Mouse (Mus musculus) kidney, postnatal 36 days (tissue): ENCODE measurements around the gene St6gal1.
"Not testable (repeated sequence)": the region's sequence is repeated elsewhere in the genome, so short reads cannot be mapped to it uniquely, and the experiment has no call there.

ENCODE experiments used
- DNase-seq, 2 experiments: peaks; one replicate each; pipeline ENCODE4 v3.0.0; 2021 to 2022; ENCODE audit warnings: mixed read lengths in 2 of 2

The St6gal1 gene

DNA sequence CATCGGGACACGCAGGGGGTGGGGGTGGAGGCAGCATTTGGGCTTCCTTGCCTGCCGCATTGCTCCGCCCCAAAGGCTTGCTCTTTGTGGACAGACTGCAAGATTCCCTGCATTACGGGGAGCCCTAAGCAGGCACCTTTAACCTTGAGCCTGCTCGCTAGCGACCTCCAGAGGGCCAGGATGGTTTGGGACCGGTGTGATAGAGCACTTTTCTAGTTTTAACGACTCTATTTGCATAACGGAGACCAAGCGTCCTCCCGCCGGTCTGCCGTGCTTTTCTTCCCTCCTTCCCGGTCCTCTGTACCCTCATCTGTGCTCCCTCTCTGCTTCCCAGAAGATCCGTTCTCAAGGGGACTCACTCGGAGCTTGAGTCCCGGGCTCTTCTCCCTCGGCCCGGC, at the start of gene St6gal1:
Gene St6gal1, plus strand, starts transcription at position 70 of the 398 bp plus-strand sequence.
- peak; percentile 77 to 89 for DNase-seq

DNA sequence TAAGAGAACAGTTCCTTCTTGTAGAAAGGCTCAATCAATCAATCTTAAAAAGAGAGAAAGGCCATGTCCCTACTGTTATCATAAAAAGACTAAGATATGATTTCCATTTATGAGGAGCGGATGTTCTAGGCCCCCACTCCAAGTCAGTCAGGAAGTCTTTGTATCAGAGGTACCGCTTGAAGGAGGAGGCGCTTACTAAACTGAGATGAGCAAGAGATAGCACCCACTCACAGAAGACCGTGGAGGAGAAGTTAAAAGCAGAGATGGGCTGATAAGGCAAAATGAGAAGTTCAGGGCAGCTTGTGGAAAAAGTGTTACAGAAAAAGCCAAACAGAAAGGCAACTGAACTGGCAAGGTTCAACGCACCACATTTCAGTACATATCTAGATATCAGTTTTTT, 49.7 kb upstream of the St6gal1 start:
- DNase-seq: no peak

DNA sequence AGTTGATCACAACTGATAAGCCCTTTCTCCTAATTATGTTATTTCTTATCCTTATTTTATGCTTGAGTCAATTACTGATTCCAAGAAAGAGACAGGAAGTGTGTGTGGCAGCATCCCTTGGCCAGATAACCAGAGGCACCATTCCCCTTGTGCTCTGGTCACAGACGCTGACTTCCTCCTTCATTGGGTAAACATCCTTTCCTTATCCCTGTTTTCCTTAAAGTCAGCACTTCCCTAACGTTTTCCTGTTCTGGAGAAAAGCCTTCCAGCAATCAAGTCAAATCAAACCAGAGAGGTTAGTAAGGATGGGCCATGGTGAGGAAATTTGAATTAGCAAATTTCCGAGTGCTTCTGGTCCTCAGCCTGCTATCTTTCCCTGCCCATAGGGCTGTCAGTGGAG, 48.6 kb upstream of the St6gal1 start:
- DNase-seq: no peak

DNA sequence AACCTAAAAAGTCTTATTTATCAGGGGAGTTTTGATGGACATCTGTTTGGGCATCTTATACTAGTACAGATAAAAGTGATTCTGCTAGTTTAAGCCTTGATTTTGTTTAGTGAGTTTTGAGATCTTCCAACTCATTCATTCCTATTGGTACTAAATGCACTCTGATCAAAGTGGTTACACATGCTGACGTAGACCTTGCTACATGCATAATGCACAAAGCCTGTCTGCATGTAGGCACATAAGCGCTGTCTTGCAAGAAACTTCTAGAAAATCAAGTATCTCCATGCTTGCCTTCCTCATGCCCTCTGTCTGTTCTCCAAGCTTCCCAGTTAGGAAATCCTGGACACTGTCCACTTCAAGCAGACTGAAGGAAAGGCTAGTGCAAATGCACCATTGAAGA, 46.7 kb upstream of the St6gal1 start:
- DNase-seq: no peak

DNA sequence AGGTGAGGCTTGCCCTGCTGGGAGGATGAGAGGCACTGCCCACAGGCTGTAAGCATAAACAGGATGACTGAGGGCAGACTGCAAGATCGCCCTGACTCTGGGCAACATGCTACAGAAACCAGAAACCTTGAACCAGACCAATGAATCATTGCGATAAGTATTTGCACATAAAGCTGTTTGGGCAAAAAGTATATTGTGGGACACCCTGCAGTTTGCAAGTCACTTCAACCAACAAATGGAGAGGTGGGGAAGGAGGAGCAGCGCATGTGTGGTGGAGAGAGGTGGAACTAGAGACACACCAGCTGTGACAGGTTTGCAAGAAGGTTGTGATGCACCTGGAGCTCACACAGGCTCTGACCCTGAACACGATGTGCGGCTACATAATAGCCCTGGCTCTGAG, 45.7 kb upstream of the St6gal1 start:
- no peak for DNase-seq

DNA sequence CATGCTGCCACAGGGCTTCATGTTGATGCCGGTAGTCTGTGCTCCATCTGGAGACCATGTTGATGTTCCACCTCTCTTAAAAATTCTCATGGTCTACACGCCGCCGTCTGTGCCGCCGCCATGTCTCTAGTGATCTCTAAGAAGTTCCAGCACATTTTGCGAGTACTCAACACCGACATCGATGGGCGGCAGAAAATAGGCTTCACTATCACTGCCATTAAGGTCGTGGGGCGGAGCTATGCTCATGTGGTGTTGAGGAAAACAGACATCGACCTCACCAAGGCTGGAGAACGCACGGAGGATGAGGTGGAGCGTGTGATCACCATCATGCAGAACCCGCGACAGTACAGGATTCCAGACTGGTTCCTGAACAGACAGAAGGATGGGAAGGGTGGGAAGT, 45.1 kb upstream of the St6gal1 start:
- DNase-seq: not testable (repeated sequence)

DNA sequence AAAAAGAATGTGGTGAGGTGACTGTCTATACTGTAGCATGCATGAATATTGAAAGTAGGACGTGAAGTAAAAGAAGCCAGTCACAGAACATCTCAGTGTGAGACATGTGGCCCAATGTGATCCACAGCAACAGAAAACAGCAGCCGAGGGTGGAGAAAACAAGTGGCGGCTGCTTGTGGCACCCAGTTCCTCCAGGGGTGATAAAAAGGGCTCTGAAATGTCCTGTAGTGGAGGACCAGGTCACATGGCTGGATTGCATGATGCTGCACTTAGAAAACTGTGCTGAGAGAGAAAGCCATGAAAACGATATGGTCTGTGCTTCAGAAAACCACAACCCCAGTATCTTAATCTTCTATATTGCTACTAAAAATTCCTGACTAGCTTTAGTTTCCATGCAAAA, 43.5 kb upstream of the St6gal1 start:
- no peak for DNase-seq

DNA sequence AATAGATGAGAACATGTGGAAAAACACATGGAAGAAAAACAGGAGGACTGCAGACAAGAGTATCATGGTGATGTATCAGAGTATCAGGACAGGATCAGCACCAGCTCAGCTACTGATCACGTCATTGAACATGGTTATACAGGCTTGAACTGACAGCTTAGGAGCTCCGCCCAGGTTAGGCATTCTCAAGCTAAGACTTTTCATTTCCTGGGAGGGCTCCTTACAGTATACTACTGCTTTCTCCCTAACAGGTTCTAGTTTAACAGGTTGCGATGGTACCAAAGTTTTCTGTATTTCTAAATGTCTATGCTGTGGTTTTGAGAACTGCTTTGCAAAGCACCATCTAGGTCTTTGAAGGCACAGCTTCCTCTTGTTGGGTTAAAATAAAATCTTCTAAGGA, 43.1 kb upstream of the St6gal1 start:
- DNase-seq: no peak

DNA sequence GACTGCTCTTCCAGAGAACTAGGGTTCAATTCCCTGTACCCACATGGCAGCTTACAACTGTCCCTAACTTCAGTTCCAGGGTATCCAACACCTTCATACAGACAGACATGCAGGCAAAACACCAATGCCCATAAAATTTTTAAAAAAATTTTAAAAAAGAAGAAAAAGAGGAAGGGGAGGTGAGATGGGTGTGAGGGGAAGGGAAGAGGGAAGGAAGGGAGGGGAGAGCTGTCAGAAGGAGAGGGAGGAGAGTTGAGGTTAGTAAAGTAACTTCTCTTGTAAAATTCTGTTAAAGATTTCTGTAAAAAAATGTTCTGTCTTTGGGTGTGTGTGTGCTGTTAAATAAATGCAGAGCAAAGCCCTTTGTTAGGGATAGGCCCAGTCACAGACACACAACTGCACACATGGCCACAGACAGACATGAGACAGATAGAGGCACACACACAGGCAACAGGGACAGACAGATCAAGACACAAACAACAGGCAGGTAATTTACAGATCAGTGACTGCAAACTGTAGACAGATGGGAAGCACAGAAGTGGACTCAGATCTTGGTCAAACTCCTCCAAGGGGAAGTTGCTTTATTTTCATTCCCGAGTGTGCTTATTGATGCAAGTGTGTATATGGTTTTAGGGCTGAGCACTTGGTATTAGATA, 42.5 kb upstream of the St6gal1 start:
- DNase-seq: no peak

DNA sequence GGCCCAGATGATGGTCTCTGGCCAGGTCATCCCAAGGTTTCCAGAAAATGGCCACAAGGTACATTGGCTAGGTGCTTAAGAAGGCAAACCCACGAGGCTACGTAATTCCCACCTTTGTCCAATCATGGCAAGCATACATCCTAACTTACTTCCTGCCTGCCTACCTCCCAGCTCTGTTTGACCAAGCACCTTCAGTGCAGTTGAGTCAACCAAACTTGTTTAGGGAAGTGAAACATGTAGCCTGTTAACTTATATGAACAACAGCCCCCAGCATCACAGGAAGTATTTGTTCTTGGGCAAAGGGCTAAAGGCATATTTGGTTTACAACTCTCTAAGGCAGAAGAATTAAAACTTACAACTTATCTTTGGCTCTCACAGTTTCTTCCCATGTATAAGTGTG, 38.7 kb upstream of the St6gal1 start:
- no peak for DNase-seq

DNA sequence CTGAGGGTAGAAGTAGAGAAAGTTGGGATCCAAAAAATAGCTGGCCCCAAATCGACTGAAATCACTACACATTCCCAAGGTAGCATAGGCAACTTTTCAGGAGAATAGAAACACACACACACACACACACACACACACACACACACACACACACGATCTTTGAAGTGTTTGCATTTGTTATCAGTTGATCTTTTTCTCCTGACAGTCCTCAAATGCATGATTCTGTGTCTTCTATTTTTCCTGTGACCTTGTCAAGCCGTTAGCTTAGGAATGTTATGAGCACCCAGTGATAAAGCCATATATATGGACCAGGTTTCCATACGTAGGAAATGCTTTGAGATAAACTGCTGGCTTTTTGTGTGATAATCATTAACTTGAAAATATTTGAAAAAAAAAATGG, 38.1 kb upstream of the St6gal1 start:
- DNase-seq: no peak

DNA sequence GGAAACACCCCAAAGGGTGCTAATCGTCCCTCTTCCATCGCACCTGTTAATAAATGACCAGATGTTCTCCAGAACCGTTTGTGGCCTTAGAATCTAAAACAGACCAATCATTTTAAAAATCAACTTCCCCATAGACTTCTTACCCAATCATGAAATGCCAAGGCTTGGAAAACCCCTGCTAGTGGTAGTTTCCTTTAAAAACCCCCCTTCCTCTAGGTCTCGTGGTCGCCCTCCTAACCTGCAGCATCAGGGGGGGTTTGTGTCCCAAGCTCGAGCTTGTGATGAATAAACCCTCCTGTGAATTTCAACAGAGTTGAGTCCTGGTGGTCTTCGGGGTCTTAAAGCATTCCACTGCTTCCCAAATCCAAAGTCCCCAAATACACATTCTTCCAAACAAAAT, 36.6 kb upstream of the St6gal1 start:
- DNase-seq: no peak

DNA sequence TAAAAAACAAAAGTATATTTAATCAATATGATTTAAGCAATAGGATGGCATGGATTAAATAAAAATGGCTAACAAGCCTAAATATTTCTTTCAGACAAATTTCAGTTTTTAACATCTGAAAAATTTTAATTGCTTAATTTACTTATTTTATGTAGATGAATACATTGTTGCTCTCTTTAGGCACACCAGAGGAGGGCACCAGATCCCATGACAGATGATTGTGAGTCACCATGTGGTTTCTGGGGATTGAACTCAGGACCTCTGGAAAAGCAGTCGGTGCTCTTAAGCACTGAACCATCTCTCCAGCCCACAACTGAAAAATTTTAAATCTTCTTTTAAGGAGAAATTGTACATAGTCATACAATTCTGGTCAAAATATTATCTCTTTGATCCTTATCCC, 34.9 kb upstream of the St6gal1 start:
- DNase-seq: no peak

DNA sequence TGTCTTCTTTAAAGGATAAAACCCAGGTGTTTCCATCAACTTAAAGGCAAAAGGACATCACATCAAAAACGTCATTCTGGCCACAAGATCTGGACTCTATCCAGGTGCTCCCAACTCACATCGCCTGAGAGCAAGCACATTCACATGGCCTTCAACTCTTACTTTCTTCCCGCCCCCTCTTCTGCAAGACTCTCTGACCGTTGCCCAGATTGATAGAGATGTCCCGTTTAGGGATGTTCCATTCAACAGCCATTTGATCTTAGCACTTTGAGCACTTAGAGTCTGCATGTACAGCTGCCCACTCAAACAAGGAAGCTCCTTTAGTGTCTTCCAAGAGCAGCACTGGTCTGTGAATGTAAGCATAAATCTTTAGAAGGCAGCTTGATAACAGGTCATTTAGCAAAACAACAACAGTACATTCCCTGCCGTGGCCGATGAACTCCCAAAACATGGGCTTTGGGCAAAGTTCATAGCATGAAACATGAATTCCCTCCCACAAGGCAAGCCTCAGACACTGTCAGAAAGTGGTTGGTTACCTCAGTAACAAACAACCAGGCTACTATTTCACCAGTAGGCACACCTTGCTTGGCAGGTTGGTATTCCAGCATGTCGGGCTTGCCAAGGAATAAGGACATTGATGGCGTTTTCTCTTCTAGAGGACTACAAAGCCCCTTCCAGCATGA, 32.8 kb upstream of the St6gal1 start:
- no peak for DNase-seq

DNA sequence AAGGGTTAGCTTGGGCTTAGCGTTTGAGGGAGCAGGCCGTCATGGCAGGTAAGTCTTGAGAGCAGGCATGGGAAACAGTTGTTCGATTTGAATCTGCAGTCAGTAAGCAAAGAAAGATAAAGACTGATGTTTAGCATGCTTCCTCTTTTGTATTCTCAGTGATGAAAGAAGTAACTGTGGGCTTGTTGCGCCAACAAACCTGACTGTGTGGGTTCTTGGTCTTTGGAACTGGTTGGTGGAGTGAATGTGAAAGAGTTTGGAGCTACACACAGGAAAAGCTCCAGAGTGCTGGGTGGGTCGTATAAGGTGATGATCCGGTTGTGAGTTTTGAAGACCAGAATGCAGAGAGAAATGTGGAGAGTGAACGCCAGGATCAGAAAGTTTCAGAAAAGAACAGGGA, 28.9 kb upstream of the St6gal1 start:
- DNase-seq: no peak

DNA sequence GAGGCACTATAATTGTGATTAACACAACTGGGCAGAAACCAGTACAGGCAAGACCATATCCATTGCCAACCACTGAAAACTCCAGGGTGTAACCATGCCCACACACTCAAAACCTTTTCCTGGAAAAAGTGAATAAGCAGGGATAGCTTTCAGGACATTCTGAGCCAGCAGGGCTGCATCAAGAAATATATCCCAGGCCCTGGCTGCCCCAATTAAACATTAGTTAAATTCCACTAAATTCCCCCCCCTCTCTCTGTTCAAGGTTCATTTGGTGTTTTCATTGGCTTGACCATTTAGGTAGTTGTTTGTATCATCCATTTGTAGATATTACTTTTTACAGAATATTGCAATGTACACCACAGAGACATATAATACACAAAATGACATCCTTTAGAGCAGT, 28.2 kb upstream of the St6gal1 start:
- DNase-seq: peak in 1 of 2 experiments; percentile 35

DNA sequence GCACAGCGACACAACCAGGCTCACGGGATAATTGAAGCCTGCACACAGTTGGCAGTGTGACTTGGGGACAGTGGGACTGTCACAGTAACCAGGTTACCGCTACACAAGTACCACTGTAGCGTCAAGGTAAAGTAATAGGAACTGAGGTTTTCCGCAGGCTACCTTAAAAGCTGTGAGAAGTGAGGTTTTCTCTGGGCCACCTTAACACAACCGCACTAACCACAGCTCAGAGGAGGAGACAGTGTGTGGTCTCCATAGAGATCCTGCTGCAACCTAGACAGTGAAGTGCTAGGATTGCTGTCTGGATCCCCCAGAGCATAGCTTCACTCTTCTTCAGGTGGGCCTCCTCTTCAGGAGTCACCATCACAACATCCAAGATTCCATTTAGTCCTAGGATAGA, 27.7 kb upstream of the St6gal1 start:
- DNase-seq: no peak

DNA sequence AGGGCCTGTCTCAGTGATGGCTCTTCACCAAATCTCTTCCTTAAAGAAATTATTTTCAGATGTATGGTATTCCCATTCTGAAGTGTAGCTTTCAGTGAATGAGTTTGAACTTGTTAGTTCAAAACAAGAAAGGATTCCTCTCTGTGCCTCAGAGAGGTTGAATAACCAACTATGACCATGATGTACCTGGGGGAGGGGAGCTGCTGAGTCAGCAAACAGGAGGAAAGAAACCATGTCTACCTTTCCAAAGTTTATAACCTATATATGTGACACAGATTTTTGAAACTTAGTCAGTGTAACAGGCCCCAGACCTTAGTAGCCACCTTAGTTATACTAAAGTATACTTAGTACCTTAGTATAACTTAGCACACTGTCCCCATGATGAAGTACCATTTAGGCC, 23.0 kb upstream of the St6gal1 start:
- DNase-seq: no peak

DNA sequence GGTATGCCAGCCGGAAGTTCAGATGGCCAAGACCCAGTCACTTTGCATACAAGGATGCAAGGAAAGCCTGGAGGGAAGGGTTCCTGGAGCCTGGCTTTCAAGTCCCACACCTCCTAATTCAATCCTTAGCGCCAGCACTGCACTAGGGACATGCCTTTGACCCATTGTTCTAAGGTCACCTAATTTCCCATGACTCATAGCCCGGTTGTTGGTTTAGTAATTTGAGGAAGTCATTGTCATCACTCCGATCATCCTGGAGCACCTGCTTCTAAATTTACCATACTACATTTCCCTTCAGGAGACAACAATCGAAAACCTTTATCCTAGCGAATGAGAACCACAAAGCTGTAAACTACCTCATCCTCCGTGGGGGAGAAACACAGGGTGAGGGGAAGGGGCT, 10.2 kb upstream of the St6gal1 start:
- no peak for DNase-seq

DNA sequence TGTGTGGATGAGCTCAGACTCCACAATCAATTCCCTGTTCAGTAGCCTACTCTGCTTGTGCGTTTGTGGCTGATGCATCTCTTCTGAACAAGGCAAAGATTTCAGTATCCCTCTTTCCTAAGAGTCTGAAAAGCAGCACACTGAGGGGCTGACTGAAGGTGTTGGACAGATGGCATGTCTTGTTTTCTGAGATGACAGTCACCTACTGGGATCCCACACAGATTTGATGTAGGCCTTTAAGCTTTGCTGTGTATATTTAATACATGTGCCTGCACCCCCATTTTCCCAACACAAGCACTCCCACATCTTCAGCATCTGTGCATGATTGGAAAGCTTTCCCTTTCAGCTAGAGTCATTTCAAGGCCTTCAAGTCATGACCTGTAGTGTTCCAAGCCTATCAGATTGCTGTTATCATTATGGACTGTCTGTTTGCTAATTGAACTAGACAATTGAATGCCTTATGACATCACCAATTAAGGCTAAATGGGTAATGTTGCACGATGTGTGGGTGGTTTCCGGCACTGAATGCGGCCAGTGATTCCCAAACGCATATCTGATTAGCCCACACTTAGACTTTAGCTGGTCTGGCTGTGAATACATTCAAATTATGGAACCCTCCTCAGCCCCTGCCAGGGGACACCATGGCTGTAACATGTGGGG, 9.2 kb upstream of the St6gal1 start:
- DNase-seq: no peak

DNA sequence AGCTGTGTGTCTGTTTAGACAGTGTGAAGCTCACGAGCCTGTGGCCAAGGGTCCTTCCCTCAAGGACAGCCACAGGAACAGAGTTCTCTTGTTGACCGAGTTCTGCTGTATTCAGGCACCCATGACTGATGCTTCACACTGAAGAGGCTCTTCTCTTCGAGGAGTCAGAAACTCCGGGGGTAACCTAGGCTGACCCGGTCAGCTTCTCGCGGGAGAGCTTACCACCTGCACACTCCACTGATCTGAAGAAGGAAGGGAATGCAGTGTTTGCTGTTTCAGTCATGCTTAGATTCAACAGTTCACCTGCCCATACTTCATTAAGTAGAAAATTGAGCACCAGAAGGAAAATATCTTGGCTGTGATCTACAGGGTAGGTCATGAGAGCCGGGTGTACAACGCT, 8.2 kb upstream of the St6gal1 start:
- DNase-seq: no peak

DNA sequence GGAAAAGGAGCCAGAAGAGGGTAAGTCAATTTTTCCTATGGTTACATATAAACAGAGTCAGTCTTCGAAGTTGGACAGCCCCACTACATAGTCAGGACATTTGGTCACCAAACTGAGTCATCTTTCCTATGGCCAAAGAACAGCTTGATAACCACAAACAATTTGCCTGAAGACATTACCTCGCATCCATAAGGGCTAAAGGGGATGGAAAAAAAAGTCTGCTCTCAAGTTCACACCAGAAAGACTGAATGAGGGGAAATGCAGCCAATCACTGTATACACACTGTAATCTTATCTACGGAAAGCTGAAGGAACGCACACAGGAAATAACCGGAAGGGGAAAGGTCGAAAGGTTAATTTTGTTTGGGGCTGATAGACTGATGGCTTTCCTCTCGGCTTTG, 6.2 kb upstream of the St6gal1 start:
- no peak for DNase-seq

DNA sequence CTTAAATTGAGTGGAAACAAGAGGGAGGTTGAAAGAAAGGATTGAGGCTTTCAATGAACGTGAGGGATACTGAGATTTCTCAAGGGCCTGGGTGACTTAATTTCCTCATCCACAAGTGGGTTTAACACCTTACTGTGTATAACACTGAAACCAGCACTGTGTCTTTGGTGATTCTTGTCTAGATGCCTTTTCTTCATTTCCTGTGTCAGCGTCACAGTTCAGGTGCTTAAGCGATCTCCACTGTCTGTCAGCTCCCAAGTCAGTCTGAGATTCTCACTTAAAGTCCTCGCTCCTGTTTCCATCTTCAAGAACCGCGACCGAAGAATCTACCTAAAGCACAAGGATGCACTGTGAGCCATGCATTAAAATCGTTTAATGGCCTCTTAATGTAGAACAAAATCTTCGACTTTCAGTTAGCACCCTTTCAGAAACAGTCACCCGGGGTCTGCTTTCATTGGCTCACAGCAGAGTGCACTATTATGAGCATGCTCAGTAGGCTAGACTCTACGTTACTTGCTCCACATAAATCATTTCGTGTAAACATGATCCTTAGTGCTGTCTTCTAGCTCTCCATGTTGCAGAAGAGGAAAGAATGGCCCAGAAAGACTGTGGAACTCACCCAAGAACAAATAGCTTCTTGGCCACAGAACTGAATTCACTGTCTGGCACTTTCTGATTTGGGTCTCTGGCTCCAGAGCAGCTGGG, 1.2 kb upstream of the St6gal1 start:
- DNase-seq: peak in 1 of 2 experiments; percentile 20
